Mouse (Mus musculus): ENCODE results near the gene Sept6.
A peak's percentile ranks its signal among the peaks of the same experiment; 100 is the strongest.

Gene Sept6

DNA sequence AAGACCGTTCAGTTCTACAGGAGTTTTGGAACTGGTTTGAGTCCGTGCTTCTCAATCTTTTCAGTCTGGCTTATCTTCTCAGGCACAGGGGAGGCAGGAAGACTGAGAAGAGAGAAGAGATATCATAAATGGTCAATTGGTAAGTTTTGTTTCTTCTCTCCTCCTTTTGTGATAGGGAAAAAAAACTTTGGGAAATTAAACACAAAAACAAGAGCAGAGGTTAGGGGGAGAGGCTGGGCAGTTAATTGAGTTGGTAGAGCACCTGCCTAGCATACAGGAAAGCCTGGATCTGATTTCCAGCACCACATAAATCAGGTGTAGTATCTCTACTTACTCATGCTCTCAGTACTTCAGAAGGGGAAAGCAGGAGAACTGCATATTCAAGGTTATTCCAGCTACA, at the start of gene Sept6:
Gene Sept6, minus strand, starts transcription at position 101 of the 400 bp plus-strand sequence.
- no peak for DNase-seq (ENCODE audit: low read depth)

DNA sequence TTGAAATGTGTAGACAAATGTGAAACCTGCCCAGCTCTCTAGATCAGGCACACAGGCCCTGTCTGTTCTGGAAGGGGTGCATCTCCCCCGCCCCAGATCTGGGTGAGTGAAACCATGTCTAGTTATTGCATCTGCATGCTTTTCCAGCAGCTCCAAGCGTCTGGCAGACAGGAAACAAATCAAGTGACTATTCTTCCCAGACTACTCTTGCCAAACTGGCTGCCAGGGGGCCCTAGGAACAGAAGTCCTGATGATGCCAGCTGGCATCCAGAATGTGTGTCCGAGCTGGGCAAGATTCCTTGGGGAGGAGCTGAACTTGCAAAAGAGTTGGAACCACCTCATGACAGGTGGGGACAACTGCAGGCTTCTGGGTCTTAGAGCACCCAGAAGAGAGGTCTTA, 36.8 kb upstream of the Sept6 start:
- DNase-seq (ENCODE audit: low read depth), result no peak

DNA sequence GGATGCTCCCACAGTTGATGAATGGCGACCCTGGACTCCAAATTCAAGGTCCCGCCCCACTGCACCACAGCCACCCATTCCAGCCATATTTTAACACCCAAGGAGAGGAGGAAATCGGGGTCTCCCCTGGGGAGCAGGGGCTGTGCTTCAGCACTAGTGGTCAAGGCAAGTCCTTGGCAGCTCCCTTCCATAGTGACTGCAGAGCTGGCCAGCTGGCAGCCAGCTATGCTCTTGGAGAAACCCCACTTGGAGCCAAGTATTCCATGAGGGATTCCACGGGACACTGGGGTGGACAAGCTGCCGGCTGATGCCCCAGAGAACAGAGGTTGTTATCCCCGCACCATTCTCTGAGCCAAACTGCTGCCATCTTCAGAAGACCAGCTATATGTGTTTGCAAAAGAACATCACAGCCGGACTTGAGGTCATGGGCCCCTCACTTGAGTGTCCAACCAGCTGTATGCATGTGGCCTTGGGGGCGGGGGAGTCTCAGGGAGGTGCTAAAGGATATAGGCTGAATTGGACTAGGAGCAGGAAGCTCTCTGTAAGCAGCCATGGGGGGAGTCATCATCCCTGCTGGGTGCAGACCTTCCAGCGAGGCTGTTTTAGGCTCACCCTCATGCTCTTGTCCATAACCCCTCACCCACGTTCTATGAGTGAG, 32.2 kb upstream of the Sept6 start:
- DNase-seq (ENCODE audit: low read depth), result no peak

DNA sequence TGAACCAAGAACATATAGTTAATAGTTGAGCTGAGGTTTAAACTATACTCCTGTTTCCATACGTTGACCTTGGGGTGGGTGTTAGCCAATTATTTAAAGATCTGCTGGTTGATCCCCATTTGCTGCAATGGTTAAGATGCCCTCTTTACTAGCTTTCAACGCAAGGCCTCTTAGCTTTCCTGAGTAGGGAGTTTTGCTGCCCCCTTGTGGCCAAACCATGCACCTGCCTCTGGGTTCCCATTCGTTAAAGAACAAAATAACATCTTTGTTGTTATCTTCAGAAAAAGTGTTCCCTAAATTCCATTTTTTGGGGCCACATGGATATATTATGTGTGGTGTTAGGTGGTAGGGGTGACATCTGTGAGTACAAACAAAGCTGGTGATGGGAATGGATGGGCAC, 31.1 kb upstream of the Sept6 start:
- DNase-seq (ENCODE audit: low read depth), result peak; percentile 37

DNA sequence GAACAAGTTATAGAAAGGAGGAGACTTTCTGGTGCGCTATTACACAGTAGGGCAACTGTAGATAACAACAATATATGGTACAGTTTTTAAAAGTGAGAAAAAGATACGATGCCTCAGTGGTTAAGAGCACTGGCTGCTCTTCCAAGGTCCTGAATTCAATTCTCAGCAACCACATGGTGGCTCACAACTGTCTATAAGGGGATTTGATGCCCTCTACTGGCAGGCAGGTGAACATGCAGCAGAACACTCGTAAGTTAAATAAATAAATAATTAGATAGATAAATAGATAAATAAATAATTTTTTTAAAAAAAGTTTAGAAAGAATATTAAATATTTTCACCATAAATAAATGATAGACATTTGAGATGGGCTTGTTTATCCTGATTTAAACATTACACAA, 27.5 kb upstream of the Sept6 start:
- DNase-seq (ENCODE audit: low read depth), result peak; percentile 5

DNA sequence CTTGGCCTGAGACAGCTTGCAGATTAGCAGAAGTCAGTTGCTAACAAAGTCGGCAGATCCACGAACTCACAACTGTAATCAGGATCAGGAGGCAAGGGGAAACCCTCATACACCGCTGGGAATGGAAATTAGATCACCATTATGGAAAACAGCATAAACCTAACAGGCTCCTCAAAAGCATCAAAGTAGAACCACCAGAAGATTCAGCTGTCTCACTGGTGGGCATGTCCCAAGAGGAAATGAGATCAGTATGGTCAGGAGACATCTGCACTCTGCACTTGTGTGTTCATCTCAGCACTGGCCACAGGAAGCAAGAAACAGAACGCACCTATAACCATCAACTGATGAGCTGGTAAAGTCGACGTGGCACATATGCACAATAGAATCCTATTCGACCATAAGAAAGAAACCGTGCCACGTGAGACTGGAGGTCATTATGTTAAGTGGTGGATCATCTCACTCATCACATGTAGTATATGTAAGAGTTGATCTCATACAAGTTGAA, 26.6 kb upstream of the Sept6 start:
- DNase-seq (ENCODE audit: low read depth), result no peak

DNA sequence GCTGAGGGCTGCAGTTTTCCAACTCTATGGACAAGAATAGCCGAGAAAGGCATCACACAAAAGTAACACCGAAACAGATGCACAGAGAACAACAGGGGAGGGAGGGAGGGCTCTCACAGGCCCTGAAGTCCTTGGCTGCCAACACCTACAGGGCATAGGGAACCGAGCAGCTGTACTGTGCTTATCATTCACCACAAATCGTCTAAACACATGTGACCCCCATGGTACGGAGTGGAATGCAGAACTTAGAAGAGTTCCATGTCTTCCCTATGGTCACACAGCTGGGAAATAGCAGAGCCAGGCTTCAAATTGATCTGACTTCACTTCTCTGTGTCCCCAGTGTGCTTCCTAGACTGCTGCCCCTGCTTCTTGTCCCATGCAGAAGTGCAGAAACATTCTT, 22.3 kb upstream of the Sept6 start:
- no peak for DNase-seq (ENCODE audit: low read depth)

DNA sequence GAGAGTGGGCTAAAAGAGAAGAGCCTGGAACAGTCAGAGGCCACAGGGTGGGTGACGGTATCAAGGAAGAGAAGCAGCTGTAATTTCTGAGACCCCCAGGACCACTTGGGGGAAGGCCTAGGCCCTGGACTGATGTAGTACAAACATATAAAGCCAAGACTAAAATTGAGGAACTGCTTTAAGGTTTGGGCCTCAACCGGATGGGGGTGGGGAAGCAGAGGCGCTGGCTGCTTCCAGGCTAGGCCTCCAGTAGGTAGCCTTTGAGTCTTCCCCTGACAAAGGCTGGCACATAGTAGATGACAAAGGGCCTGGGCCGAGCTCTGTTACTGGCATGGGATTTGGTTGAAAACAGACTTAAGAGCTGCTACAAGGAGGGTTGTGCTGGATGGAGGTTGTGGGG, 555 bp downstream of the Sept6 start:
- no peak for DNase-seq (ENCODE audit: low read depth)

DNA sequence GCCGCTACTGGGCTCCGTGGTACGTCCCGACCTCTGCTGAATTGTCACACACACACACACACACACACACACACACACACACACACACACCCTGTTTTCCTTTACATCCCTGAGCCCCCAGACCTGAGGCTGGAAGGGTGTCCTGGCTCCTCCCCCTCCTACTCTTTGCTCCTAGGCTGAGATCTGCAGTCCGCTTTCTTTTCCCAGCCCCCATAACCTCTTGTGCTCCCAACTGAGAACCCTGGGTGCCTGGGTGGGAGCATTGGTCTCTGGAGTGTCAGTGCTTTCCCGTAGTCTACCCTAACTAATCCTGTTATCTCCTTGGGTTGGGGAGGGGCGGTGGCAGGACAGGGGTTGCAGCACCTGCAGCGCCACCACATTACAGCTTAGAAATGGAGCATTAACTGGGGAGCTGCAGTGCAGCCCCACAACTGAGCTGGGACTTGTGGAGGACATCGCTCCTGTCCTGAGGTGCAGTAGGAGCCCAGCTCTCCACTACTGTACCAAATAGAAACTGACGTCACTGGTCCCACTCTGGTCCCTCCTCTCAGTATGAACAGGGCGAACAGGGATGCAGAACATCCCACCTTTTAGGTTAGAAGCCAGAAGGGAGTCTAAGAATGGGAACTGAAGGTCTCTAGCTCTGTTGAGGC, 1.7 kb downstream of the Sept6 start:
- DNase-seq (ENCODE audit: low read depth), result no peak

DNA sequence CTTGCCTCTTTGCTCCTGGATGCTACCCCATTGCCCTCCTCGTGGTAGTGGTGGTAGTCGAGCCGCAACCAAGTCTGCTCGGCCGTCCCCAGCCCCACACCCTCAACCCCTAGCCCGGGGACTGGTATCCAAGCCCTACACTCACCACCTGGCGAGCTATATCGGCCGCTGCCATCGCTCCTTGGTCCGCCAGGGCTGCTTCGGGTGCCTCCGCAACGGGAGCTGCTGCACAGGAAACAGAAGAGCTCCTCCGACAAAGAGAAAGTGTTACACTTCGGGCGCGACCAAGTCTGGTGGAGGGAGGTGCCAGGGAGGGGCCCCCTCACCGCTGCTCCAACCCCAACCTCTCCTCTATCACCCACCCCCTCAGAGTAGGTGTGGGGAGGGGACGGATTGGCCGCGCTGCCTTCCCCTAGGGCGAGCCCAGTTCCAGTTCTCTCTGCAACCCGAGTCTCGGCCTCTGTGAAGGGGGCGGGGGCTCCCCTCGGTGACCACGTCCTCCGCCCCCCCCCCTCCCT, 2.3 kb downstream of the Sept6 start:
- peak; percentile 56 for DNase-seq (ENCODE audit: low read depth)

DNA sequence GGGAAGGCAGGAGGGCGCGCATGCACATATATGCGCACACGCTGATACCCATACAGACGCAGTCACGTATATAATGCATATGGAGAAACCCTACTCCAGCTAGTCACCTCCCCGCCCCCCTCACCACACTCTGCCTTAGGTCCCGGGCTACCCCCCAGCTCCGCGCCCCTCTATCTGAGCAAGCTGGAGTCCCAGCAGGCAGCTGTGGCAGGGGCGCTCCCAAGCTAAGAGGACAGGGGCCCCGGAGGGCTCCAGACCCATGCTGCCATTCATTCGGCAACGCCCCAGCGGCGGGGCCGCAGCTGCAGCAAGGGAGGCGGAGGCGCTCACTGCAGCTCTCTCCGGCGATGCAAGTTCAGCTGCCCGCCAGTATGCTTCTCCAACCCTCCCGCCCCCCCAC, 2.8 kb downstream of the Sept6 start:
- DNase-seq (ENCODE audit: low read depth), result no peak

DNA sequence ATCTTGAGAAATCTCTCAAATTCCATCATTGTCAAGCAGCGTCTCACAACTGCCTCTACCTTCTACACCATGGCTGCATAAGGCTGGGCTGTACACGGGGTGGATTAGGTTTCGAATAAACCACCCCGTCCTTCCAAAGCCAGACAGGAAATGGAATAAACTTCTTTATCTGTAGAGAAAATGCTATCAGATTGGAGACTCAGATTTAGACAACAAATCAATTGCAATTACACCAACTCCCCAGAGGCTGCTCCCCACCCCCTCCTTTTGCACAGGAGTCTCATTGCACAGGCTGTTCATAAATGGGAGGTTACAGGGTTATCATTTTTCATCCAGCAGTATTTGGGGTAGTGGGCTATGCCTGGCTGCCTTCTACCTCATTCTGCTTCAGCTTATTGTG, 3.7 kb downstream of the Sept6 start:
- DNase-seq (ENCODE audit: low read depth), result no peak

DNA sequence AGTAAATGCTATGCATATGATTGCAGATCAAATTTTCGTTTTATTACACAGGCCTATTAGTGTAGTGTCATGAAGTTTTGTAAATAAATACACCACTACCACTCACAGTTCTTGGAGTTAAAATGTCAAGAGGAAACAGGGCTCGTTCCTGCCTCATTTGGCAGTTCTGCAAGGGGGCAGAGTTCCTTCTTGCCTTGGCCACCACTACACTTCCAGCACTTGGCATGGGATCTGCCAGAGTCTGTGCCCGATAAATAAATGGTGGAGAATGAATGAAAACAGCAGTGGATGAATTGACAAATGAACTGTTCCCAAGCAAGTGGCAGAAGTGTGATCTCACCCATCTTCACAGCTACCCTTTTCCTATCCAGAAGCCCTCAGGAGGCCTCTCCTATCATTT, 6.6 kb downstream of the Sept6 start:
- DNase-seq (ENCODE audit: low read depth), result no peak

DNA sequence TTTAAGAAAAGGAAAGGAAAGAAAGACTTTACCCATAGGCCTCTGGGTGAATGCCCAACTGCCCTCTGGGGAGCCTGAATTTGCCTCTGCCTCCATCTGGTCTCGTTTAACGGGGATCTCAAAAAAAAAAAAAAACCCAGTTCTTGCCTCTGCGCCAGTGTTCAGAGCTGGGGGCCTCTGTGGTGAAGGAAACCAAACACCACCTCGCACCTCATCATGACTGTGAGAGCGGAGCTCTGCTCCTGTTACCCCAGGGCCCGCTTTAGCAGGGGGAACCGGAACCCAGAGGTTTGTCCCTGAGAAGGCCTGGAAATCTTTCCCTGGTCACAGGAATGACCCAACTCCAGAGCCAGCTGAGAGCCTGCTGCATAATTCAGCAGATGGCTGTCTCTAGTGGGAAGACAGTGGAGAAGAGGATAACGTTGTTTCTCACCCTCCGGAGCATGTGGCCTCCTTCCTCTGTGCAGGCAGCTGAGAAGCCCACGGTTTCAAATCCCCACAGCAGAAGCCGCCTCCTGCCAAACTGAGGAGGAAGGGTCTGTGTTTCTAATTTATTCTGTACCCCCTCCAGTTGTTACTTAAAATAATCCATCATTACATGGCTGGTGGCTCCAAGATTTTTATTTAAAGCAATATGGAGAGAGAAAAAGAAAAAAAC, 7.8 kb downstream of the Sept6 start:
- no peak for DNase-seq (ENCODE audit: low read depth)

DNA sequence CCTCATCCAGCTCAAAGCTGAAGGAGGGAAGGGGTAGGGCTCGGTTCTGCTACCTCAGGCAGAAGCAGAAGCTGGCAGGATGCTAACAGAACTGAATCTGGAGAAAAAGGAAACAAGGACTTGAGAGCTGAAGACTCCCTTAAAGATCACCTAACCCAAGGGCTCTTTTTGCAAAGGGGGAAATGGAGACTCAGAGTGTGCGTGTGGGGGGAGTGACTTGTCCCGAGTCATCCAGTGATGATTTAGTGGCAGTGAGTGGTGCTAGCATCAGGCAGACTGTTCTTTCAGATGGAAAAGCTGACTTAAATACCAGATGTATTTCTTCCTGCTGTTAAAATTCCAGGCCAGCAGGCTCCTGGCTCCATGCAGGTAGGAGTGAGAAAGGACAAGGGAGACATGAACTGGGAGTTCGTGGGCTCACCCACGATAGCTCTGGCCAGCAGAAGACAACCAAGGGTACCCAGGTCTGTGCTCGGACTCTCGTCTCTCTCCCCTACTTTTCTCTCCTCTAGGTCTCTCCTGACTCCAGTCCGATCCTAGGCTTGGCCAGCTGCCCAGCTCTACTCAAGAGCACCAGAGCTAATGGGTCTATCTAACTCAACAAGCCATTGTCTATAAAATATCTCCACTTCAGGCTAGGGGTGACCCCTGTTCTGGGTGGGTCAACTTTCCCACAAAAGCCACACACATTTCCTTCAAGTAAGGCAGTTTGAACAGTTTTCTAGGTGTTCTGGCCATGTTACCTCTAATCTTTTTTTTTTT, 8.5 kb downstream of the Sept6 start:
- no peak for DNase-seq (ENCODE audit: low read depth)

DNA sequence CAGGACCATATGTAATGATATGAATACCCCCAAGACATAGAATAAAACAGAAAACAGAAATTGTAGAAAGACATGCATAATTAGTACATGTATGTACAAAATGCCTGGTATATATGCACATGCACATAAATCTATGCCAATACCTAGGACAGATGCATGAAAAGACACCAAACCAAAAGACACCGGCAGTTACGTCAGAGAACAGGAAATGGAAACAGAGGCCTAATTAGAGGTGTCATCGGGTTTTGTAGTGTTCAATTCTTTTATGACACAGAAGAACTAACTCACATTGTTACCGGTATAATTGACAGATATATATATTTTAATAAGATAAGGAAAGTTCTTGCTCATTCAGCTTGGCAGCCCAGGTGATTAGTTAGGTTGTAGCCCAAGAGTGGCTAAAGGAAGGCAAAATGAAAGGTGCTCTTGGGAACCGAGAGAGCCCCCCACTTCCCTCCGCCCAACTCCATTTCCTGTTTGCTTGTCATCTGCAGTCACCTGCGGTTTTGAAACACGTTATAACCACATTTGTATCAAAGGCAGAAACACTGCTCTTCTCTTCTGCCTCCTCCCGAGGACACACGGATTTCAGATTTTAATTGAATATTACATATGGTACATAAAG, 10.9 kb downstream of the Sept6 start:
- DNase-seq (ENCODE audit: low read depth), result no peak

DNA sequence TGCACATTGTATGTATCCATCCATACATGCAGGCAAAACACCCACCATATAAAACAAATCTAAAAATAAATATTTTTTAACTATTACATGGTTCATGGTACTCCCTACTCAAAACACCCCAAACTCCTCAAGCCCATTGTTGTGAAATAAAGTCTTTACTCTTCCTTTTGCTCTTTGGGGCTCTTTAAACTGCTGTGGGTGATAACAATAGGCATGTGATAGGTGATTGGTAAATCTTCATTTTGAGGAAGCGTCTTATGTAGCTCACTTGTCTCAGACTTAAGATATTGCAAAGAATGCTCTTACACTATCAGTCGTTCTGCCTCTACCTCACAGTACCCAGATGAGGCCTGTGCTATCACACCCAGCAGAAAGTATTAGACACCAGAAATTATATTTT, 13.7 kb downstream of the Sept6 start:
- no peak for DNase-seq (ENCODE audit: low read depth)

DNA sequence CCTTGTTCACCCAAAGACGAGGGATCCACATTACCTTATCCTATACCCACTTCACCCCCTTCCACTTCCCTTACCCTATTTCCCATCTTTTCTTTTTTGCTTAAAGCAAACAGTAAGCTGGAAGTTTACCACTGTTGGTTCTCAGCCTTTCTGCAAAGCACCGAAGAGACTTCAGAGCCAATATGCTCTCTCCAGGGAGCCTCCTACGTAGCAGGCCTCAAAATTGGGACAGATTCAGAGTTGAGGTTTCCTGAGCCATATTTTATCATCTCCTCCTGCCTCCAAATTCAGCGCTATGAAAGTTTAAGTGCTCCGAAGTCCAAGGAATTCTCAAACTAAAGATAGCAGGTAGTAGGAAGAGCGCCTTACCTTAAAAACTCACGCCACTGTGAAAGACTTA, 14.6 kb downstream of the Sept6 start:
- no peak for DNase-seq (ENCODE audit: low read depth)

DNA sequence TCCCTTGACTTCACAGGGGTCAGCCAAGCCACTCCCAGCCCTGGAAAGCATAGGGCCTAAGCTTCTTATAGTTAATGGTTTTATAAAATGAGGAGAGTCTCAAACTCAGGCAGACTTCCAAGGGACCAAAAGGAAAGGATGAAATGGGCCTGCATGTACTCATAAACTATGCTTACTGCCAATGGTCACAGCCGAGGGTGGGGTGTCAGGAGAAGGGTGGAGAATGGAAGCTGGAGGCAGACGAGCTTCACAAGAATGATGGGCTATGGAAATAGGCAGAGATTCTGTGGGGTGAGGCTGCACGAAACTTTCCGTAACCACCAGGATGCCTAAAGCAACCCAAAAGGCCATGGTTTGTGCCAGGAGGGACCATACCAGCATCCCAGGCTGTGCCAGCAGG, 15.3 kb downstream of the Sept6 start:
- DNase-seq (ENCODE audit: low read depth), result no peak

DNA sequence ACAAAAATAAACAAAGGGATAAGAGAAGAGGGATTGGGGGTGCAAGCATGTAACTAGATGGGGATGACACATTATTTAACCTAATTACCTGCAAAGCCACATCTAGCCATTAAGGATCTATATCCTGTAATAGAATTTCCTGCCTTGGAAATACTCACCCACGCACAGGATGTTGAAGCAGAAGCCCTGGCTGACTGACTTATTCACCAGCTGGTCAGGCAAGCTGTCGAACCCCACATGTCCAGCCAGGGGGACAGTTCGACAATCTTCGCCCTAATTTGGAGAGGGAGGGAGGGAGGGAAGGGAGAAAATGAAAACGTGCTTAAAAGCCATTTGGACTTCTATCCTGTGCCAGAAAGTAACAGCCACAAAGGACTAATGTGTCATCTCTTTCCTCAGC, 16.7 kb downstream of the Sept6 start:
- no peak for DNase-seq (ENCODE audit: low read depth)

DNA sequence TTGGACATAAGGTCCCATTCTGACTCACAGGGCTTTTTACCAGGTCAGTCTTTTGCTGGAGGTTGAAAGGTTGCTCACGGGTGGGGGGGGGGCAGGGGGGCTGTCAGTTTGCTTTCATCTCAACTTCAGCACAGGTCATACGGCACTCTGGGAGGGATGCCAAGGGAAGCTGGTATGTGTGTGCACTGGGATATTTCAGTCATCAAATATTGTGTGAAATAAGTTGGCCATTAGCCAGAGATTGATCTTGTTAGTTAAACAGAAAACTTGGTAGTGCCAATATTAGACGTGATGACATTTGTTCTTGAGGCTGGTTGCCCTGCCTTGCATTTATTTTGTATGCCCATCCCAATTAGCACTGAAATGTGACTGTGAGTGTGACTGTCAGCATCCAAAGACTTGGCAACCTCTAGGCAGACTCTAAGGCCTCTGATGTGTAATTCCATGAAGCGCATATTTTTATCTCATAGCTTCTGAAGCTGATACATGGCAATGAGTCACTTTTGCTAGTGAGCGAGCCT, 18.6 kb downstream of the Sept6 start:
- DNase-seq (ENCODE audit: low read depth), result no peak

DNA sequence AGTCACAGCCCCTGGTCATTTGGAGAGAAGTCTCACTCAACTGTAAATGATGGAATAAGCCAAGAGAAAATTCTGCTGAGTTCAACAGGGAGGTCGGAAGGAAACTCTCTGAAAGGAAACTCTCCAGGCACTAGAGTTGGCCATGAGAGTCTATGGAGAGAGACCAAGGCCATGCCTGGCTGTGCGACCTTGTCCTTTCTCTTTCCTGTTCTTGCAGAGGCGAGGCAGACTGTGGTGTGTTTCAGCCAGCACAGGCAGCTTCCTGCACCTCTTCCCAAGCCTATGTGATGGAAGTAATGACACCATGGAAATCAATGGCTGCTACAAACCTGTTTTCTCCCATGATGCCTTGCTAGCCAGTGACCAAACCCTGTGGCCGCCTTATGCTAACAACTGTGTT, 20.4 kb downstream of the Sept6 start:
- DNase-seq (ENCODE audit: low read depth), result no peak

Data from c-Kit-positive CD71-negative TER-119-negative erythroid progenitor cells, embryonic 14.5 days (primary cell).